Mouse (Mus musculus) heart, postnatal 0 days (tissue): Measurements from ENCODE around the gene Aph1b. TPM values are rescaled to one million over a fixed set of nuclear protein-coding genes. Genes with fewer than 3 reads are reported as not detected.

Experiments
- ATAC-seq: fragments of 200-750 bp; cut with Nextera tagmentation; 2 replicates; pipeline ENCODE4 v1.8.0; 2017; ENCODE audit warnings: low read depth, moderate number of reproducible peaks, moderate library complexity; ENCODE audit not compliant: insufficient read depth
- DNase-seq: peaks from one replicate; pipeline ENCODE4 v3.0.0-alpha.2; 2016; ENCODE audit warnings: low spot score
- H3K27ac ChIP-seq: fragments of 300-500 bp; sonication (generic); 2 replicates; pipeline ENCODE4 v1.5.1; 2014; ENCODE audit warnings: low read depth, mild to moderate bottlenecking
- H3K27me3 ChIP-seq: fragments of 300-500 bp; sonication (generic); 2 replicates; pipeline ENCODE4 v1.6.1; 2014; ENCODE audit warnings: low read length, mixed read lengths; ENCODE audit not compliant: control insufficient read depth, insufficient read depth
- H3K36me3 ChIP-seq: fragments of 300-500 bp; sonication (generic); replicated peaks from 2 replicates; pipeline ENCODE4 v1.6.1; 2014; ENCODE audit warnings: low read length, mixed read lengths; ENCODE audit not compliant: control insufficient read depth, insufficient read depth
- H3K4me1 ChIP-seq: fragments of 300-500 bp; sonication (generic); 2 replicates; pipeline ENCODE4 v1.6.1; 2014; ENCODE audit warnings: antibody characterized with exemption; ENCODE audit not compliant: control insufficient read depth, insufficient read depth
- H3K4me2 ChIP-seq: fragments of 300-500 bp; sonication (generic); 2 replicates; pipeline ENCODE4 v1.6.1; 2014; ENCODE audit warnings: low read depth, mild to moderate bottlenecking, low read length, moderate library complexity
- H3K4me3 ChIP-seq: fragments of 300-500 bp; sonication (generic); 2 replicates; pipeline ENCODE4 v1.5.1; 2014; ENCODE audit warnings: low read depth, low read length
- H3K9ac ChIP-seq: fragments of 300-500 bp; sonication (generic); replicated peaks from 2 replicates; pipeline ENCODE4 v1.6.1; 2014; ENCODE audit warnings: low read depth, low read length, mixed read lengths
- H3K9me3 ChIP-seq: fragments of 300-500 bp; sonication (generic); replicated peaks from 2 replicates; pipeline ENCODE4 v1.6.1; 2016; ENCODE audit warnings: low read length; ENCODE audit not compliant: control insufficient read depth
- CTCF ChIP-seq: IDR thresholded peaks from 2 replicates; pipeline ENCODE4 v1.5.1; 2016; ENCODE audit warnings: antibody characterized with exemption, control low read depth, low read depth
- EP300 ChIP-seq: IDR thresholded peaks from 2 replicates; pipeline ENCODE4 v1.6.1; 2016; ENCODE audit warnings: antibody characterized with exemption, low read depth
- WGBS: fragments of 180-500 bp; shearing (Covaris S2); extraction: QIAGEN DNeasy Blood & Tissue Kit; methylation state at CpG from one replicate; pipeline ENCODE4 v1.1.7; 2014; 5-methylcytosine and 5-hydroxymethylcytosine counted together
- polyA plus RNA-seq: library from polyadenylated mRNA; unstranded; fragments of >200 nt; fragmentation: Nextera tagmentation; extraction: Ambion mirVana; gene quantifications from 2 replicates; pipeline ENCODE4 v1.2.1, GENCODE M21; 2015
- total RNA-seq: library from RNA; depleted of rRNA; stranded (reverse); fragments of >200 nt; gene quantifications from 2 replicates; pipeline ENCODE4 v1.2.3, GENCODE M21; 2014; ENCODE audit warnings: low replicate concordance

Gene Aph1b
- total and polyA plus RNA-seq, 2 experiments from 2014 or later, result 5.4 to 5.9 TPM

- H3K4me2 ChIP-seq, result no peak overlapping the region
- no peaks in the 10 kb centered on the region for H3K27me3 ChIP-seq
- TF ChIP-seq EP300 (no peak), CTCF (no peak)
- H3K36me3 ChIP-seq, result no peaks in the 10 kb centered on the region
- H3K4me1 ChIP-seq, result no peaks in the 10 kb centered on the region
- 78% methylated on average over 7 of the region's 7 CpGs for WGBS
- H3K9ac ChIP-seq, result no peak overlapping the region
- ATAC-seq, result no peak
- no peak overlapping the region for H3K27ac ChIP-seq
- no peak overlapping the region for H3K4me3 ChIP-seq
- DNase-seq, result no peak
- H3K9me3 ChIP-seq, result no peaks in the 10 kb centered on the region
These were observed 55.8 kb downstream of the Aph1b start for GRCm38 (mm10) chr9:66739516-66739915.

GRCm38 (mm10) chr9:66736551-66736950, 58.7 kb downstream of the Aph1b start:
- TF ChIP-seq CTCF (no peak), EP300 (no peak)
- no peak overlapping the region for H3K27ac ChIP-seq
- H3K4me3 ChIP-seq, result no peak overlapping the region
- H3K4me2 ChIP-seq, result no peak overlapping the region
- no peaks in the 10 kb centered on the region for H3K9me3 ChIP-seq
- no peak for ATAC-seq
- WGBS, result 83% methylated on average over 2 of the region's 2 CpGs
- no peak for DNase-seq
- H3K9ac ChIP-seq, result no peak overlapping the region
- no peaks in the 10 kb centered on the region for H3K36me3 ChIP-seq
- no peaks in the 10 kb centered on the region for H3K4me1 ChIP-seq
- H3K27me3 ChIP-seq, result no peaks in the 10 kb centered on the region

GRCm38 (mm10) chr9:66736016-66736415, 59.3 kb downstream of the Aph1b start:
- H3K27ac ChIP-seq, result no peak overlapping the region
- TF ChIP-seq EP300 (no peak), CTCF (no peak)
- no peak overlapping the region for H3K9ac ChIP-seq
- H3K4me2 ChIP-seq, result no peak overlapping the region
- H3K4me1 ChIP-seq, result no peaks in the 10 kb centered on the region
- ATAC-seq, result no peak
- H3K4me3 ChIP-seq, result no peak overlapping the region
- no peaks in the 10 kb centered on the region for H3K36me3 ChIP-seq
- no peak for DNase-seq
- no peaks in the 10 kb centered on the region for H3K9me3 ChIP-seq
- no peaks in the 10 kb centered on the region for H3K27me3 ChIP-seq
- 86% methylated on average over 3 of the region's 3 CpGs for WGBS

GRCm38 (mm10) chr9:66735122-66735521, 60.2 kb downstream of the Aph1b start:
- ATAC-seq (no peak), DNase-seq (no peak)
- Histone ChIP-seq H3K27ac (no peak overlapping the region), H3K4me3 (no peak overlapping the region), H3K9ac (no peak overlapping the region), H3K9me3 (no peaks in the 10 kb centered on the region), H3K4me2 (no peak overlapping the region), H3K36me3 (no peaks in the 10 kb centered on the region), H3K4me1 (no peaks in the 10 kb centered on the region), H3K27me3 (no peaks in the 10 kb centered on the region)
- TF ChIP-seq EP300, result no peak
- no peak for TF ChIP-seq CTCF
- WGBS, result 80% methylated on average over 2 of the region's 2 CpGs

- DNase-seq (no peak), ATAC-seq (no peak)
- Histone ChIP-seq H3K4me2 (no peak overlapping the region), H3K27ac (no peak overlapping the region), H3K9me3 (no peaks in the 10 kb centered on the region), H3K27me3 (no peaks in the 10 kb centered on the region), H3K4me1 (no peaks in the 10 kb centered on the region), H3K4me3 (no peak overlapping the region), H3K9ac (no peak overlapping the region), H3K36me3 (no peaks in the 10 kb centered on the region)
- WGBS, result 79% methylated on average over 6 of the region's 6 CpGs
- no peak for TF ChIP-seq CTCF
- no peak for TF ChIP-seq EP300
These were observed 60.7 kb downstream of the Aph1b start for GRCm38 (mm10) chr9:66734568-66734967.
